ENCODE assay signal across 24 mouse cellular contexts in genomic region chr13:96709269-96710233, GRCm38 (mm10). TPM values are rescaled to one million over a fixed set of nuclear protein-coding genes. Genes with fewer than 3 reads are reported as not detected.
A peak's percentile ranks its signal among the peaks of the same experiment; 100 is the strongest.
DNase-seq lines count a peak whose midpoint lies in the region; ATAC-seq and TF ChIP-seq lines count a peak whose summit lies in the region.
"Had no signal": no experiment of that assay in that cellular context is flagged by ENCODE, and none has a peak within 500 bp of the region (broad histone marks: within the 10 kb centered on the region; RNA-seq: fewer than 3 reads in every experiment).

No protein-coding gene starts in this region.

- H3K27ac ChIP-seq in liver, embryonic 12.5 days: peak overlapping the region; percentile 82
- peak overlapping the region; percentile 47 for H3K27ac ChIP-seq in liver, embryonic 16.5 days (ENCODE audit: low read length)
- no peak overlapping the region for H3K27ac ChIP-seq in forebrain, embryonic 13.5 days
- no peak overlapping the region for H3K27ac ChIP-seq in hindbrain, embryonic 11.5 days (ENCODE audit: low read depth, low read length)
- H3K27ac ChIP-seq: embryonic facial prominence, embryonic 13.5 days; gastrocnemius, adult 2 months; hindbrain, embryonic 12.5 days had no signal

- DNase-seq in G1E (ENCODE audit: low spot score): no peak
- peak; percentile 24 for DNase-seq in c-Kit-positive CD71-positive TER-119-negative erythroid progenitor cells, embryonic 14.5 days (ENCODE audit: low read depth)
- DNase-seq in left cerebral cortex, postnatal 36 days (ENCODE audit: low spot score in 2 of 2): no peak
- no peak for DNase-seq in right cerebral cortex, postnatal 10 days (ENCODE audit: low spot score in 2 of 2)
- no peak for DNase-seq in hindbrain, embryonic 11.5 days (ENCODE audit: low spot score)
- DNase-seq: adrenal gland, postnatal 10 days; cerebellum, adult 18-20 months; cerebellum, adult 9-11 months; cerebellum, postnatal 36 days; gastrocnemius, adult 2 months; gastrocnemius, postnatal 25 days had no signal

- 0 out of 2 replicates have a peak overlapping the region, but pooled peaks have one; percentile 35 for H3K9ac ChIP-seq in liver, embryonic 12.5 days
- H3K9ac ChIP-seq in liver, embryonic 16.5 days (ENCODE audit: low read depth, low read length): no peak overlapping the region
- no peak overlapping the region for H3K9ac ChIP-seq in forebrain, embryonic 13.5 days
- H3K9ac ChIP-seq in hindbrain, embryonic 11.5 days (ENCODE audit: low read depth, low read length): no peak overlapping the region
- H3K9ac ChIP-seq: embryonic facial prominence, embryonic 13.5 days; heart, embryonic 12.5 days; hindbrain, embryonic 12.5 days had no signal

- H3K27me3 ChIP-seq in G1E (ENCODE audit: insufficient read depth, low read length): no peaks in the 10 kb centered on the region
- H3K27me3 ChIP-seq in liver, embryonic 12.5 days (replicated peaks): no peaks in the 10 kb centered on the region
- no peaks in the 10 kb centered on the region for H3K27me3 ChIP-seq in liver, embryonic 16.5 days (ENCODE audit: control insufficient read depth, insufficient read depth, low read depth, low read length)
- no peaks in the 10 kb centered on the region for H3K27me3 ChIP-seq in forebrain, embryonic 13.5 days
- H3K27me3 ChIP-seq in hindbrain, embryonic 11.5 days (ENCODE audit: control insufficient read depth, insufficient read depth, low read length): no peaks in the 10 kb centered on the region
- H3K27me3 ChIP-seq: embryonic facial prominence, embryonic 13.5 days; heart, embryonic 12.5 days; hindbrain, embryonic 12.5 days had no signal

- 36% methylated on average over 8 of the region's 8 CpGs for WGBS in liver, embryonic 12.5 days (ENCODE audit: insufficient replicate concordance)
- 36% methylated on average over 8 of the region's 8 CpGs for WGBS in liver, embryonic 16.5 days (ENCODE audit: insufficient replicate concordance)
- WGBS in forebrain, embryonic 13.5 days: 86% methylated on average over 8 of the region's 8 CpGs
- 84% methylated on average over 8 of the region's 8 CpGs for WGBS in hindbrain, embryonic 11.5 days

- ATAC-seq in G1E (ENCODE audit: extremely low read depth, insufficient number of reproducible peaks, low FRiP score, poor library complexity, severe bottlenecking): peak; percentile 34; the same call in 1 of the 2 replicates
- peak; percentile 99 for ATAC-seq in liver, embryonic 12.5 days
- peak; percentile 97 for ATAC-seq in liver, embryonic 16.5 days (ENCODE audit: low read depth)
- no peak for ATAC-seq in forebrain, embryonic 13.5 days
- no peak for ATAC-seq in hindbrain, embryonic 11.5 days (ENCODE audit: low FRiP score)
- ATAC-seq: forebrain, embryonic 14.5 days; hindbrain, embryonic 16.5 days had no signal

- peaks cover 4% of the 10 kb centered on the region for H3K9me3 ChIP-seq in G1E (replicated peaks)
- no peaks in the 10 kb centered on the region for H3K9me3 ChIP-seq in liver, embryonic 12.5 days (replicated peaks)
- no peaks in the 10 kb centered on the region for H3K9me3 ChIP-seq in liver, embryonic 16.5 days (replicated peaks; ENCODE audit: control insufficient read depth, low read length)
- no peaks in the 10 kb centered on the region for H3K9me3 ChIP-seq in forebrain, embryonic 13.5 days (replicated peaks)
- H3K9me3 ChIP-seq in hindbrain, embryonic 11.5 days (ENCODE audit: control insufficient read depth, low read length): no peaks in the 10 kb centered on the region
- H3K9me3 ChIP-seq: embryonic facial prominence, embryonic 13.5 days; heart, embryonic 12.5 days; hindbrain, embryonic 12.5 days had no signal

- H3K4me2 ChIP-seq in liver, embryonic 12.5 days: peak overlapping the region; percentile 50
- H3K4me2 ChIP-seq in liver, embryonic 16.5 days (ENCODE audit: low read depth, low read length): no peak overlapping the region; the same call in 1 of the 2 replicates
- no peak overlapping the region for H3K4me2 ChIP-seq in forebrain, embryonic 13.5 days
- H3K4me2 ChIP-seq in hindbrain, embryonic 11.5 days (replicated peaks; ENCODE audit: low read depth, low read length): no peak overlapping the region
- H3K4me2 ChIP-seq: embryonic facial prominence, embryonic 13.5 days; heart, embryonic 12.5 days; hindbrain, embryonic 12.5 days had no signal

- no peak for TF ChIP-seq CTCF in G1E (IDR thresholded peaks at IDR 0.05; ENCODE audit: low read depth, low read length)

- no peaks in the 10 kb centered on the region for H3K36me3 ChIP-seq in G1E (replicated peaks)
- no peaks in the 10 kb centered on the region for H3K36me3 ChIP-seq in liver, embryonic 12.5 days
- no peaks in the 10 kb centered on the region for H3K36me3 ChIP-seq in liver, embryonic 16.5 days (ENCODE audit: control insufficient read depth, insufficient read depth)
- no peaks in the 10 kb centered on the region for H3K36me3 ChIP-seq in forebrain, embryonic 13.5 days (ENCODE audit: poor library complexity, severe bottlenecking)
- no peaks in the 10 kb centered on the region for H3K36me3 ChIP-seq in hindbrain, embryonic 11.5 days (ENCODE audit: control insufficient read depth, insufficient read depth, low read length)
- H3K36me3 ChIP-seq: embryonic facial prominence, embryonic 13.5 days; heart, embryonic 12.5 days; hindbrain, embryonic 12.5 days had no signal

- peaks cover 11% of the 10 kb centered on the region for H3K4me1 ChIP-seq in G1E (ENCODE audit: insufficient read depth, low read depth, low read length)
- H3K4me1 ChIP-seq in liver, embryonic 12.5 days: peaks cover 25% of the 10 kb centered on the region
- peaks cover 8% of the 10 kb centered on the region for H3K4me1 ChIP-seq in liver, embryonic 16.5 days (ENCODE audit: control insufficient read depth, low read depth, low read length)
- H3K4me1 ChIP-seq in forebrain, embryonic 13.5 days: no peaks in the 10 kb centered on the region
- H3K4me1 ChIP-seq in hindbrain, embryonic 11.5 days (replicated peaks; ENCODE audit: control insufficient read depth, insufficient read depth, low read length): no peaks in the 10 kb centered on the region
- H3K4me1 ChIP-seq: embryonic facial prominence, embryonic 13.5 days; heart, embryonic 12.5 days; hindbrain, embryonic 12.5 days had no signal

- H3K4me3 ChIP-seq in G1E (ENCODE audit: low read depth, low read length): no peak overlapping the region
- H3K4me3 ChIP-seq in liver, embryonic 12.5 days: 0 out of 2 replicates have a peak overlapping the region, but pooled peaks have one; percentile 9
- no peak overlapping the region for H3K4me3 ChIP-seq in liver, embryonic 16.5 days (ENCODE audit: low read depth, low read length)
- H3K4me3 ChIP-seq in forebrain, embryonic 13.5 days: no peak overlapping the region
- H3K4me3 ChIP-seq in hindbrain, embryonic 11.5 days (ENCODE audit: low read depth, low read length): no peak overlapping the region
- H3K4me3 ChIP-seq: embryonic facial prominence, embryonic 13.5 days; gastrocnemius, adult 2 months; heart, embryonic 12.5 days; hindbrain, embryonic 12.5 days had no signal

- intact Hi-C loops in left cerebral cortex, postnatal 36 days (cut with DNase I): no loop called here

RNA-seq across cellular contexts. Expression of gene Ankrd31, which starts 38.5 kb away (rescaled TPM):
- total RNA-seq in G1E (2014; fragmentation: Nextera tagmentation): 0.10 TPM in 1 of 2 replicates, not detected in the other
- 0.05 and 0.06 TPM in 2 replicates for total RNA-seq in G1E (2017)
- polyA plus RNA-seq in G1E (2012): not detected in 2 replicates
- polyA plus RNA-seq in liver, embryonic 12.5 days (2016; fragmentation: Nextera tagmentation; extraction: Ambion mirVana): 0.02 TPM in 1 of 2 replicates, not detected in the other
- 0.02 TPM in 2 replicates for polyA plus RNA-seq in liver, embryonic 16.5 days (2015; fragmentation: Nextera tagmentation; extraction: Ambion mirVana)
- not detected in 2 replicates for polyA plus RNA-seq in forebrain, embryonic 13.5 days (2015; fragmentation: Nextera tagmentation; extraction: Ambion mirVana)
- under 1 TPM; 0.17 to 0.25 TPM for total RNA-seq in left cerebral cortex, postnatal 36 days (2021)
- not detected in 2 replicates for polyA plus RNA-seq in hindbrain, embryonic 11.5 days (2014; fragmentation: Nextera tagmentation; extraction: Ambion mirVana)
- total RNA-seq: adrenal gland, postnatal 10 days; gastrocnemius, adult 2 months; gastrocnemius, postnatal 25 days; granulocyte monocyte progenitor cell, adult 5-6 weeks; heart, adult 8-10 months; heart, postnatal 25 days had no signal
- polyA plus RNA-seq: C2C12; embryonic facial prominence, embryonic 13.5 days; forebrain, embryonic 14.5 days; heart, embryonic 12.5 days; heart, embryonic 16.5 days; hindbrain, embryonic 12.5 days had no signal

RNA-seq across cellular contexts. Expression of gene Hmgcr, which starts 38.8 kb away (rescaled TPM):
- total RNA-seq in G1E (2014; fragmentation: Nextera tagmentation) (170 and 206 TPM in 2 replicates), G1E (2017) (268 and 329 TPM in 2 replicates)
- polyA plus RNA-seq in G1E (2012): 15.5 and 18.5 TPM in 2 replicates
- 79.3 and 87.9 TPM in 2 replicates for polyA plus RNA-seq in liver, embryonic 12.5 days (2016; fragmentation: Nextera tagmentation; extraction: Ambion mirVana)
- 98.2 and 101 TPM in 2 replicates for polyA plus RNA-seq in liver, embryonic 16.5 days (2015; fragmentation: Nextera tagmentation; extraction: Ambion mirVana)
- polyA plus RNA-seq in forebrain, embryonic 13.5 days (2015; fragmentation: Nextera tagmentation; extraction: Ambion mirVana): 143 and 168 TPM in 2 replicates
- 100 to 1,000 TPM; 137 to 160 TPM for total RNA-seq in left cerebral cortex, postnatal 36 days (2021)
- 199 and 238 TPM in 2 replicates for polyA plus RNA-seq in hindbrain, embryonic 11.5 days (2014; fragmentation: Nextera tagmentation; extraction: Ambion mirVana)

Comparison
In these comparisons a context has a peak if more than half of its experiments do, and no peak if none do; other contexts are left out.
1. ATAC-seq: peak in G1E (single experiment), liver, embryonic 12.5 days (single experiment) and liver, embryonic 16.5 days (single experiment); none in forebrain, embryonic 13.5 days (single experiment) and hindbrain, embryonic 11.5 days (single experiment).
2. H3K27ac ChIP-seq: peak in liver, embryonic 12.5 days (single experiment) and liver, embryonic 16.5 days (single experiment); none in forebrain, embryonic 13.5 days (single experiment) and hindbrain, embryonic 11.5 days (single experiment).